Mouse (Mus musculus) C2C12 (cell line): ENCODE measurements at regions not wholly inside any gene's neighbourhood (a gene's known extent, or its start where the extent isn't known, plus 50 kb on each side); places are given as distances from the start of the nearest gene placed in this dataset.

Source experiments
- CTCF ChIP-seq: IDR thresholded peaks from one replicate; pipeline ENCODE4 v1.5.1; 2011; ENCODE audit not compliant: control insufficient read depth, insufficient read depth, insufficient read length
- FOSL1 ChIP-seq: IDR thresholded peaks from one replicate; pipeline ENCODE4 v1.8.0; 2011; ENCODE audit warnings: mild to moderate bottlenecking, low read length; ENCODE audit not compliant: poor library complexity, insufficient read depth, severe bottlenecking
- MAX ChIP-seq: IDR thresholded peaks from one replicate; pipeline ENCODE4 v1.6.1; 2011; ENCODE audit warnings: mild to moderate bottlenecking, control low read depth
- MYOD1 ChIP-seq: IDR thresholded peaks from one replicate; pipeline ENCODE4 v1.6.1; 2011; ENCODE audit warnings: low read depth; ENCODE audit not compliant: control insufficient read depth, insufficient read length
- MYOG ChIP-seq: IDR thresholded peaks from one replicate; pipeline ENCODE4 v1.6.1; 2011; ENCODE audit not compliant: control insufficient read depth, insufficient read length; ENCODE audit errors: extremely low read depth
- USF1 ChIP-seq: IDR thresholded peaks from one replicate; pipeline ENCODE4 v1.6.1; 2011; ENCODE audit warnings: low read depth, mild to moderate bottlenecking, control low read depth, moderate library complexity

GRCm38 (mm10) chr10:19278189-19278842, 78.0 kb upstream of the Olig3 start:
- no peak for TF ChIP-seq USF1
- no peak for TF ChIP-seq CTCF
- no peak for TF ChIP-seq FOSL1
- no peak for TF ChIP-seq MAX
- TF ChIP-seq MYOG = no peak
- TF ChIP-seq MYOD1 = no peak
